Mouse (Mus musculus): Measurements from ENCODE around the gene Hoxb6.

Gene Hoxb6

DNA sequence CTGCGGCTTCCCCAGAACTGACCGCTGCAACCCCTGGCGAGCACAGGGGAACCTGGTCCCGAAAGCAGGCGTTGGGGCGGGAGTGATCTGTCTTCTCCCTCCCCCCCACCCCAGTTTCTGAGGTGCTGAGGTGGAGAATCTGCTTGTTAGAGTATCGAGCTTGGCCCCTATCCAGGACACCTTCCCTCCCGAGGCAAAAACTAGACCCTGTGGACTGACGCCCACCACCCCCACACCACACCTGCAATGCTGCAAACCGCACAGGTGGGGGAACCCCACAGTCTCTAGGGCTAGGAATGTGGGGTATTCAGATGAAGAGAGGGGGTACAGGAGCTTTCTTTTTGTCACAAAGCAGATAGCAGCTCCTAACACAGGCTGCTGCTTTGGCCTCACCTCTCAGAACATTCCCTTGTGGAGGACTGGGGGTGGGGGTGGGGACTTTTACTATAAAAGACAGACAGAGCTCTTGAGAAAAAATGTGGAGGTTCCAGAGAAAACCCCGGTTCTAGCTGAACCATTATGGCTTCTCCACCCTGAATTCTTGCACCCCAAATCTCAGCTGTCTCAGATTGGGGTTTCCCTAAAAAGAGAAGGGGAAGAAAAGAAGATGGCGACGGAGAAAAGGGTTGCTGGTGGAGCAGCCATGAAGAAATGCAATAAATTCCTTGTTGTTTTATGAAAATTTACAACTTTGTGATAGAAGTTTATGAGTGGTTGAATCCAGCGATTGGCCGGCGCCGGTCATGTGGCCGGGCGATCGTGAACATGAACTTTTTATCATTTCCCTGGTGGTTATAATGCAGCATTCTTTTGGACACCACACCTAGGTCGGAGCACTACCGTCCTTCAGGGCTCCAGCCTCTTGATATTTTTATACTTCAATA lies at the start of gene Hoxb6:
Hoxb6 (plus strand) TSS at position 796 of the 884 bp plus-strand sequence.
- CTCF ChIA-PET, result interaction anchor here (0.7 to 0.9 kb wide), 2 partner anchors 10 to 12 kb away, joined by 3 to 6 read pairs; partner anchors contain the start of gene Hoxb8

GRCm38 (mm10) chr11:96250901-96251300 lies 41.4 kb upstream of the Hoxb6 start:
- CTCF ChIA-PET, result no interaction called here

- CTCF ChIA-PET, result no interaction called here
Observed at GRCm38 (mm10) chr11:96251480-96252031, 40.7 kb upstream of the Hoxb6 start.

DNA sequence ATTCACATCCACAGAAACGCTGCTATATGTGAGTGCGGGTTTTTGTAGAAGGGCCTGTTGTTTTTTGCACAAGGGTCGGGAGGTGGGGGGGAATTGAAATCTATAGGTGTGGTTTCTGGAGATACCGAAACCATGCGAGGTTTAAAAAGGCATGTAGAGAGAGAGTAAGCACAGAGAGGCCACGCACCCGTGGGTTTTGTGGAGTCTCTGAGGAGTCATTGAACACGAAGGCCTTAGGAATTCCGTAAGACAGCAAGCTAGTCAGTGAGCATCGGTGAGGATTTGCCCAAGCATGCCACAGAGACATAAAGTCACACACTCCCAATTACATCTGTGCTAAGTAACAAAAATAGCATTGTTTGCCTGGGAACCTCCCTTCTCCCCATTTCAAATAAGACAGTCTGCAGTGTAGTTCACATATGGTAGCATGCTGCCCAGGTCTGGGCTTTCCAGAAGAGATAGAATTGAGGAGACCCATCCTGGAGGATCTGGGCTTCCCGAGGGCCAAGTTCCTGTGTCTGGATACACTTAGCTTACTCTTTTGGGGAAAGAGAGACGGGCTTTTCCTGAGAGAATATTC lies 39.6 kb upstream of the Hoxb6 start:
- CTCF ChIA-PET, result interaction anchor here (0.7 kb wide), 1 partner anchor 132 kb away, joined by 3 read pairs; no protein-coding TSS in a partner anchor

DNA sequence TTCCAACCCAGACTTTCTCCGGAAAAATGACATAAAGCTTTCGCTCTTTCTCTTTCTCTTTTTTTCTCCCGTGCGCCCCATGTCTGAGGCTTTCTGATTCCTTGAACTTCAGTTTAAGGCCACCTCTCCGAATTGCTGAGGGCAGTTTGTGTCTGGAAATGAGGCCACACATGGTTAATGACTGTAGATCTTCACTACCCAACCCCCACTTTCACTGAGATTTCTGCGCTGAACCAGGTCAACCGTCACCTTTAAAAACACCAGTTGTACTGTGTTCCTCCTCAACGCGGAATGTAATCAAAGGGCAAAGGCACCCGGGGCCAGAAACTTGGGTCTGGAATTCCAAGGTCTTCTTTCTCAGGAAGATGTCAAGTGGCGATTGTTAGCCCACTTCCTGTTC lies 38.1 kb upstream of the Hoxb6 start:
- CTCF ChIA-PET, result interaction anchor here (0.6 kb wide), 1 partner anchor 170 kb away, joined by 4 read pairs; no protein-coding TSS in a partner anchor

- CTCF ChIA-PET, result no interaction called here
Observed at GRCm38 (mm10) chr11:96255111-96255995, 36.9 kb upstream of the Hoxb6 start.

DNA sequence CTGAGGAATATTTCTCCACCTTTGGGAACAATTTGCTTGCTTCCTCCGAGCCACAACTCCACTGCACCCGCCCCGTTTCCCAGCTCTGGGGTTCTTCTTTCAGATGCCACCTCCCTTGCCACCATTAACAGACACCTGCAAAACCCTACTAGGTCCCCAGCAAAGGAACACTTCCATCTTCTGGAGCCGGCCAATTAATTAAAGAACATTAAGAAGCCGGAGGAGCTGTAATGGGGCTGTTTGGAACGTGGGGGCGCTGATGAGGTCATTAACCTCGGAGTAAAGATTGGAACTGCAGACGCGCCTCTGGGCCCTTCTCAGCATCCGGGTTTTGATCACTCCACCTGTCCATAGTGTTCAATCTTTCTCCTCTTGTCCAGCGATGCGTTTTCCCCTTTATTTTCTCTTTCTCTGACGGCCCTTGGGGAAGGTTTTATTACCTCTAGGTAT lies 36.3 kb upstream of the Hoxb6 start:
- CTCF ChIA-PET, result no interaction called here

DNA sequence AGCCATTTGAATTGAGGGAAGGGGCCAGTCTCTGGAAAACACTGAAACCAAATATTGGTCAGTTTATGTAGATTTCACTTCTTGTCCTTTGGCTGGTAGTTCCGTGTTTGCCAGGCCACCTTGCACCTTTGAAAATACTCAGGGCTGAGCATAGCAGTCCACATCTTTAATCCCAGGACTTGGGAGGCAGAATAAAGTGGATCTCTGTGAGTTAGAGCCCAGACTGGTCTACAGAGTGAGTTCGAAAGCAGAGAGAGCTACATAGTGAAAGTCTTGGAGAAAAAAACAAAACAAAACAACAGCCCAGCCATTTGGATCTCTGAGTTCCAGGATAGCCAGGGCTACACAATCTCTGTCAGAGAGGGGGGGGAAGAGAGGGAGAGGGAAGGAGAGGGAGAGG lies 35.1 kb upstream of the Hoxb6 start:
- CTCF ChIA-PET, result interaction anchor here (0.5 to 0.7 kb wide), 2 partner anchors 11 to 256 kb away, joined by 3 read pairs; no protein-coding TSS in a partner anchor

DNA sequence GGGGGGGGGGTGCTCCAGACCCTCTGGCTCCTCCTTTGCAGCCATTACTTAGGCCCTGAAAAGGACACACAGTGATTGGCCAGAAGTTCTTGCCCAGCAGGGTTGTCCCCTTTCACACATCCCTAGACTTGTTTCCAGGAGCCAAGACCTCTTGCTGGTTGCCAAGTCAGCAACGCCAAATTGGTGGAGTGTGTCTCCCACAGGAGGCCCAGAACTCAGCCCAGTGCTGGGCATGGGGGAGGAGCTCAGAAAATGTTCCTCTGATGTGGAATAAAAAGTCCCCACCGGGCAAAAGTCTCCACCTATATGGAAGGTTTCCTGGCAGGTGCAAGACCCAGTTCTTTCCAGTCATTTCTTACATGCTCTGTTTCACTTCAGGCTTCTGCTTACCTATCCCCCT lies 33.2 kb upstream of the Hoxb6 start:
- CTCF ChIA-PET, result no interaction called here

DNA sequence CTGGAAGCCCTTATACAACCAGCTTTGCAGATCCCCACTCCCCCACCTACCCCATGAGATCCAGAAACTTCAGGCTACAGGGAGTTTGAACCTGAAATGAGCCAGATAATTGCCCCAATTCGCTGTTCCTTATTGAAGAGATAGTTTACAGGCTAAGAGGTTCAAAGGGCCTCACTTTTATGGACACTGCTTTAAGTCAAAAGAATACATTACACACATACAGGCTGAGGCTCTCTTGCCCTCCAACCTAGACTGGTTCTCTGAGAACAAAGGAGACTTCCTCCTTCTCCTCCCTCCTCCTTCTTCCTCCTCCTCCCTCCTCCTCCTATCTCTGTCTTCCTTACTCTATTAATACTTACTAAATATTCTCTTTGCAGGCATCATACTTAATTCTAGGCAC lies 32.8 kb upstream of the Hoxb6 start:
- CTCF ChIA-PET, result no interaction called here

DNA sequence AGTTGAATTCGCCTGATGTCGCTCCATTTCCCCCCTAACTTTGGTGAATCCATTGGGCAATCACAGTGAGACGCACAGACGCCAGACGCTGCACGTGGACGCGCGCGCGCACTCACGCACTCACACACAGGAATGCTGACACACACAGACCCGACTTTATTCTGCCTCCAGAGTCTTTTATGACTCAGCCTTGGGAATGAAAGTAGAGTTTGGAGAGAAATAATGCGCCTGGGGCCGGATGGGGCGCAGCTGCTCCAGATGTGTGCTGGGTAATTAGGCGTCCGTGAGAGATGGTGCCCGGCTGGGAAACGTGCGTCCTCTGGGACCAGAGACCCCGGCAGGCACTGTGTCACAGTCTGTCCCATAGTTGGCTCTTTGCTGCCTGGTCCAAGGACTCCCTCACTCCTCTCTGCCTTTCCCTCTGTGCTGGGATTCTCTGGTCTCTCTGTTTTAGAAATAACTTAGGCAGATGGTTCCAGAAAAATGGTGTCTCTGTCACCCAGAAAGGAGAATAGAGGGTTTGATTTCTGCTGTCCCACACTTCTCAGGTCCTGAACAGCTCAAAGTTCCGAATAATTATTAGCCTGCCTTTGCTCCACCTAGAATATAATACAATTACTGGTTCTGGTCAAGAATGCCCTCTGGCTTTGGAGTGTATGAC lies 31.8 kb upstream of the Hoxb6 start:
- CTCF ChIA-PET, result no interaction called here

GRCm38 (mm10) chr11:96261323-96261890 lies 30.9 kb upstream of the Hoxb6 start:
- CTCF ChIA-PET, result no interaction called here

- CTCF ChIA-PET, result no interaction called here
Observed at GRCm38 (mm10) chr11:96262262-96262830, 29.9 kb upstream of the Hoxb6 start.

DNA sequence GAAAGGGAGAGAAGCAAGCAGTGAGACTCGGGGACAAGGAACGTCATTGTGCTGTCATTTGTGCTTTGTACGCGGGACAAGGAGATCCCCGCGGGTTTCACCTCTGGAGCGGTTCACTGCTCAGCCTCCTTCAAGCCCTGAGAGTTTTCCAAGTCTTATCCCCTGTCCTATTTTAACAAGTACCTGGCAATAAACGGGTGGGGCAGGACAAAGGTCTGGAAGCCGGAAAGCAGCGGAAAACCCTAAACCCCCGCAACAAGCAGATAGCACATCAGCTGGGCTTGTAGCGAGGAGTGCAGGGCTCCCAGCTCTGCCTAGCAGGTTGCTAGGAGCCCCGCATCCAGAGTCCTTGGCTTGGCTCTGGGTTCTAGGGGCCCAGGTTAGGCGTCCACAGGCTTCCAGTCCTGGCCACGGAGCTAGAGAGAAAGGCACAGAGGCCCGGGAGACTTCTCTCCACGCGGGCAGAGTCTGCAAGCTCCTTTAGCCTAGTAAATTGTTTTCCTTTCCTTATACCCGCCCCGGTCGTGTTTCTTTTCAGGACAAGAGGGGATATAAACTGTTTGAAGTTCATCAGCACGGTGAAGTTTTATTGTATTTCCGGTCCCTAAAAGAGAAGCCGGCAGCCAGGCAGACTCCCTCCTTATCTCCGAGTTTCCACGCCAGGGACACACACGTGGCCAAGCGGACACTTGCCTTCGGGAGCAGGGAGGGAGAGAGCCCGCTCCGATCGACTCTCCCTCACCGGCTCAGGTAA lies 28.5 kb upstream of the Hoxb6 start:
- CTCF ChIA-PET, result interaction anchor here (0.5 kb wide), 1 partner anchor 1086 kb away, joined by 5 read pairs; no protein-coding TSS in a partner anchor

DNA sequence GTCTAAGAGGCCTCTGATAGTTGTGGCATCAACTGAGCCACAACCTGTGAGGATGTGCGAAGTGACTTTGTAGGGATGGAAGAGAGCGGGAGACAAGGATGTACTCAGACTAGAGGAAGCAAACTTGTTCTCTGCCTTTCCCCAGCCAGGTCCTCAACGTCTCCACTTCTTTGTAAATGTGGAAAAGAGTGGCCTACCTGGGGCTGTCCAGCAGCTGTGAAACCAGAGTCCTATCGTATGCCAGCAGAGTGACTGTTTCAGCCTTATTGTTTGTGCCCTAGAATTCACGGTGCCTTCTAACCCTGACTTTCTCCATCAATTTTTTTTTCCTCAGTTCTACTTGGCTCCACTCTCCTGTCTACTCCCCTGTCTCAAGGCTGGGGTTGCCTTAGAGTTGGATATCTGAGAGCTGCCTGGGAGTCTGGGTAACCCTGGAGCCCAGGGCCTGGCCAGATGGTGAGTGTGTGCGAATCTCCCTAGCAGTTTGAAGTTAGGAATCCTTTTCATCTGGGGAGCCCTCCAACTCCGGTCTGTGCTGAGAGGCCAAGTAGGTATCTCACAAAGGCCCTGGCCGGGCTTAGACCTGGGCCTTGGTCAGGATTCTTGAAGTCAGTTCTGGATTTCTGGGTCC lies 27.8 kb upstream of the Hoxb6 start:
- CTCF ChIA-PET, result interaction anchor here (0.5 to 0.6 kb wide), 2 partner anchors 80 to 1085 kb away, joined by 5 to 8 read pairs; no protein-coding TSS in a partner anchor

DNA sequence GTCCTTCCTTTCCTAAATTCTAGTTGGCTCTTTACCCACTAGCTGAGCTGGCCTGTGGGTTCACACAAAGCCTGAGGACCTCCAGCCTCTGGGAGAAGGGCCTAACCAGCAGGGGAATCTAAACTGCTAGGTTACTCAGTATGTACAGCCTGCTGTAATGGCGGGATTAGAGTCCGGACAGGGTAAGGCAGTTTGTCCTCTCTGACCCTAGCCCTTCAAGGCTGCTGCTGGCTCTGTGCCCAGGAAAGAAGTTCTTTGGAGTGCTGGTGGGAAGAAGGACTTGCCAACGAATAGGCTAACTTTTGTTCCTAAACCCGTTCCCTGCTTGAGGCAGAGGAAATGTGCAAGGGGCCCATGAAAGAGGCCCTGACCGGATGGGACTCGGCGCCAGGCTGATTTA lies 26.3 kb upstream of the Hoxb6 start:
- CTCF ChIA-PET, result interaction anchor here (0.6 to 0.7 kb wide), 2 partner anchors 29 to 1134 kb away, joined by 11 to 38 read pairs; no protein-coding TSS in a partner anchor

DNA sequence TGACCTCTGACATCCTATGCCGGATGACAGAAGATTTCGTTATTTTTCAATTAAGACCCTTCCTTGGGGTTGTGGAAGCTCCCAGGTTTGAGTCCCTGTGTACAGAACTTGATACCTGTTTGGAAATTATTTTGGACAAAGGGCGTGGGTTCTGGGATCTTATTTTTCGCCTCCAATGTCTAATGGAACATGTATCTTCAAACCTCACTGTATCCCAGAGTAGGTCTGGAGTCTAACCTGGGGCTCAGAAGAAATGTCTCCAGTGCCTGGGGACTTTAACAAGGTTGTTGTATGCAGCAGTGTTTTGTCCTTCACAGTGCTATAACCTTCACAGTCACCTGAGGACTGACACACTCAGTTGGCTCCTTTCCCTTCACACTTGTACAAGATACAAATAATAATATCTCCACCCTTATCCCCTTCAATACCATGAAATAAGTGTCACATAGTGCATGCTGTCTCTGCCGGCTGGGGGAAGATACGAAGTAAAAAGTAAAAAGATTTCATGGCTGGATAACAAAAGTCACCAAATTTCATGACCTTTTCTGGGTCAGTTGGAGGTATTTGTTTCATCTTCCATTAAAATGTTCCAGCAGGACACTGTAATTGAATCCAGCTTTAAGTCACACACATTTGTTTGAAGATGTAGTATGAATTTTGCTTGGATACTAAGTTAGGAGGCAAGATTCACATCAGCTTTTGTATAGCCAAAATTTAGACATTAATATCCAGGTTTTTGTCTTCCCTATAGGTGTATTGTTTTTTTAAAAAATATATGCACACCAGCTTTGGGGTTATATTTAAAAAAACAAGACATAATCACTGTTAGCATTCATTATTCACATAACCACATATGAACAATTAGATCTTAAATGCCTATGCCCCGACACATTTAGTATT lies 25.0 kb upstream of the Hoxb6 start:
- CTCF ChIA-PET, result interaction anchor here (0.7 kb wide), 1 partner anchor 225 kb away, joined by 8 read pairs; no protein-coding TSS in a partner anchor

Data from spleen, embryonic (tissue).